Mouse (Mus musculus): ENCODE data around the gene Eif1ad.
"Not testable (repeated sequence)": the region's sequence is repeated elsewhere in the genome, so short reads cannot be mapped to it uniquely, and the experiment has no call there.

The Eif1ad gene

GRCm38 (mm10) chr19:5383326-5383725 is 16.8 kb downstream of the Eif1ad start:
- no peak for DNase-seq

GRCm38 (mm10) chr19:5384715-5385114 is 18.2 kb downstream of the Eif1ad start:
- no peak for DNase-seq

- peak in 1 of 2 experiments; percentile 64 for DNase-seq
These were observed 21.5 kb downstream of the Eif1ad start for GRCm38 (mm10) chr19:5388011-5388441.

- peak; percentile 95 to 97 for DNase-seq
These were observed 22.2 kb downstream of the Eif1ad start, which contains the start of gene Sart1 for GRCm38 (mm10) chr19:5388588-5389242. TSS of gene Sart1 (minus strand) at chr19:5388703.

GRCm38 (mm10) chr19:5389647-5390046 is 23.1 kb downstream of the Eif1ad start:
- no peak for DNase-seq

- DNase-seq, result no peak
These were observed 23.9 kb downstream of the Eif1ad start for GRCm38 (mm10) chr19:5390416-5390815.

- peak; percentile 87 for DNase-seq
These were observed 26.4 kb downstream of the Eif1ad start for GRCm38 (mm10) chr19:5392892-5393291.

- peak; percentile 77 for DNase-seq
These were observed 27.6 kb downstream of the Eif1ad start for GRCm38 (mm10) chr19:5394168-5394567.

- no peak for DNase-seq
These were observed 28.8 kb downstream of the Eif1ad start for GRCm38 (mm10) chr19:5395371-5395770.

- DNase-seq, result not testable (repeated sequence)
These were observed 34.5 kb downstream of the Eif1ad start for GRCm38 (mm10) chr19:5401073-5401472.

GRCm38 (mm10) chr19:5402293-5402692 is 35.8 kb downstream of the Eif1ad start, which contains the start of gene Tsga10ip:
TSS of gene Tsga10ip (minus strand) at chr19:5402526.
- no peak for DNase-seq

GRCm38 (mm10) chr19:5405924-5406323 is 39.4 kb downstream of the Eif1ad start:
- no peak for DNase-seq

GRCm38 (mm10) chr19:5406531-5407126 is 40.1 kb downstream of the Eif1ad start:
- DNase-seq, result peak; percentile 64 to 67

- peak; percentile 68 to 81 for DNase-seq
These were observed 40.6 kb downstream of the Eif1ad start for GRCm38 (mm10) chr19:5407133-5407532.

GRCm38 (mm10) chr19:5408057-5409001 is 41.8 kb downstream of the Eif1ad start:
- DNase-seq, result peak in 1 of 2 experiments; percentile 3

GRCm38 (mm10) chr19:5409068-5409467 is 42.5 kb downstream of the Eif1ad start:
- no peak for DNase-seq

- no peak for DNase-seq
These were observed 44.1 kb downstream of the Eif1ad start for GRCm38 (mm10) chr19:5410641-5411040.

GRCm38 (mm10) chr19:5411961-5412360 is 45.4 kb downstream of the Eif1ad start:
- no peak for DNase-seq

- no peak for DNase-seq
These were observed 47.3 kb downstream of the Eif1ad start for GRCm38 (mm10) chr19:5413840-5414239.

- no peak for DNase-seq
These were observed 48.0 kb downstream of the Eif1ad start for GRCm38 (mm10) chr19:5414534-5414957.

GRCm38 (mm10) chr19:5418750-5419466 is 52.4 kb downstream of the Eif1ad start:
- no peak for DNase-seq

- no peak for DNase-seq
These were observed 53.1 kb downstream of the Eif1ad start for GRCm38 (mm10) chr19:5419630-5420029.
